1 mouse cellular context compared by ENCODE assay signal in genomic region chr19:47667601-47668000, GRCm38 (mm10).
TF ChIP-seq lines count a peak whose summit lies in the region.

No protein-coding gene starts in this region.

TF ChIP-seq in myocyte, 11 proteins besides CTCF, POLR2A, EP300 and RAD21 (continued from another document):
- TF ChIP-seq USF1 (IDR thresholded peaks at IDR 0.05; ENCODE audit: low read depth) (no peak), MAX (IDR thresholded peaks at IDR 0.05; ENCODE audit: low read depth) (no peak), REST (IDR thresholded peaks at IDR 0.05; ENCODE audit: insufficient read depth, insufficient read length) (no peak), CEBPB (IDR thresholded peaks at IDR 0.05; ENCODE audit: insufficient read depth, poor library complexity, severe bottlenecking) (peak; percentile 25; the same call in 1 of the 2 replicates), TCF3 (IDR thresholded peaks at IDR 0.05; ENCODE audit: insufficient read length, low read depth) (no peak), TCF12 (IDR thresholded peaks at IDR 0.05; ENCODE audit: insufficient read depth, poor library complexity, severe bottlenecking) (no peak), MYOG (IDR thresholded peaks at IDR 0.05; ENCODE audit: control insufficient read depth in 1 of 3, insufficient read depth in 1 of 3, insufficient read length in 2 of 3, low read depth in 2 of 3) (peak in 1 of 3 experiments; percentile 63)
